Mouse (Mus musculus): ENCODE measurements at regions not wholly inside any gene's neighbourhood (a gene's known extent, or its start where the extent isn't known, plus 50 kb on each side); places are given as distances from the start of the nearest gene placed in this dataset.

- peak; percentile 94 for TF ChIP-seq CTCF (IDR thresholded peaks at IDR 0.05; ENCODE audit: borderline replicate concordance, insufficient read depth, low read length)
- TF ChIP-seq POLR2A (IDR thresholded peaks at IDR 0.05; ENCODE audit: low read depth, low read length): no peak
These were observed 415.6 kb downstream of the Zfp536 start for GRCm38 (mm10) chr7:37357647-37358395.

Data from embryonic fibroblast, embryonic 13.5 days (primary cell).